Comparison of ENCODE assay signal across 22 mouse cellular contexts in the genomic region with DNA sequence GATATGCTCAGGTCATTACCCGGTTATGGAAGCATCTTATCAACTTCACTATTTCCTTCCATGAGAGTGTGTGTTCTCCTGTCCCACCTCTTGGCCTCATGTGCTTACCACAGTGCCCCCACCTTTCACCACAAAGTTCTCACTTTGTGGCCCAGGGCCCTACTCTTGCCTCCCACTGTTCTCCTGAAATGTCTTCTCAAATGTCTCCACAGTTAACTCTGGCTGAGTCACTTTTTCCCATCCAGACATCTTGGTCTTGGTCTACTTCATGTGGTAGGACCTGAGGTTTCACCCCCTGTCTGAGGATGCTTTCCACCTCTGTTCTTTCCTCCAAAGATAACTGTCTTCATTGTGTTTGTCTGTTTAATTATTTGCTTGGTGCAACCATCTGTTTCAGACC.
"Had no signal": no experiment of that assay in that cellular context is flagged by ENCODE, and none has a peak within 500 bp of the region (broad histone marks: within the 10 kb centered on the region; RNA-seq: fewer than 3 reads in every experiment).

No protein-coding gene starts in this region.

- DNase-seq: kidney, postnatal 10 days; kidney, postnatal 36 days; liver; lung, adult 18-20 months; lung, postnatal 10 days; lung, postnatal 36 days; midbrain, embryonic 14.5 days; right cerebral cortex, adult 18-20 months; right cerebral cortex, postnatal 14 days; right cerebral cortex, postnatal 4 days; thymus, adult 2 months; thymus, postnatal 14 days had no signal

- H3K9ac ChIP-seq: kidney, embryonic 15.5 days; limb, embryonic 13.5 days; liver, embryonic 12.5 days; liver, embryonic 15.5 days; lung, embryonic 15.5 days; neural tube, embryonic 12.5 days; neural tube, embryonic 15.5 days had no signal

- H3K9me3 ChIP-seq: kidney, embryonic 15.5 days; limb, embryonic 10.5 days; limb, embryonic 13.5 days; liver, embryonic 12.5 days; liver, embryonic 15.5 days; lung, embryonic 15.5 days; neural tube, embryonic 12.5 days; neural tube, embryonic 15.5 days had no signal

- H3K4me3 ChIP-seq: kidney, embryonic 15.5 days; limb, embryonic 10.5 days; limb, embryonic 13.5 days; liver, embryonic 12.5 days; liver, embryonic 15.5 days; lung, embryonic 15.5 days; neural tube, embryonic 12.5 days; neural tube, embryonic 15.5 days had no signal

- H3K36me3 ChIP-seq: kidney, embryonic 15.5 days; limb, embryonic 10.5 days; limb, embryonic 13.5 days; liver, embryonic 12.5 days; liver, embryonic 15.5 days; lung, embryonic 15.5 days; neural tube, embryonic 12.5 days; neural tube, embryonic 15.5 days had no signal

- H3K4me2 ChIP-seq: kidney, embryonic 15.5 days; limb, embryonic 13.5 days; liver, embryonic 12.5 days; liver, embryonic 15.5 days; lung, embryonic 15.5 days; midbrain, embryonic 11.5 days; neural tube, embryonic 12.5 days; neural tube, embryonic 15.5 days had no signal

- ATAC-seq: liver, embryonic 12.5 days had no signal

- H3K4me1 ChIP-seq: kidney, embryonic 15.5 days; neural tube, embryonic 12.5 days had no signal

- H3K27me3 ChIP-seq: liver, embryonic 12.5 days; liver, embryonic 15.5 days; lung, embryonic 15.5 days; neural tube, embryonic 12.5 days; neural tube, embryonic 15.5 days had no signal

- H3K27ac ChIP-seq: kidney, embryonic 15.5 days; limb, embryonic 10.5 days; limb, embryonic 13.5 days; liver, embryonic 12.5 days; liver, embryonic 15.5 days; lung, embryonic 15.5 days; neural tube, embryonic 12.5 days; neural tube, embryonic 15.5 days; stomach, postnatal 0 days had no signal
